Mouse (Mus musculus) cortical plate, adult 2 months (tissue): ENCODE data around the gene Zfp383.

ENCODE experiments used
- CTCF ChIP-seq: fragments of 200-500 bp; IDR thresholded peaks from 2 replicates; pipeline ENCODE4 v1.5.1; 2011; ENCODE audit warnings: mild to moderate bottlenecking, control low read depth, low read length; ENCODE audit not compliant: insufficient read depth; ENCODE audit errors: extremely low read depth
- POLR2A ChIP-seq: fragments of 200-500 bp; IDR thresholded peaks from 2 replicates; pipeline ENCODE4 v1.6.1; 2011; ENCODE audit warnings: mild to moderate bottlenecking, low read length, control low read depth; ENCODE audit not compliant: insufficient read depth; ENCODE audit errors: extremely low read depth

GRCm38 (mm10) chr7:29892756-29893155 lies 15.3 kb upstream of the Zfp383 start:
- TF ChIP-seq CTCF (no peak), POLR2A (no peak)
